Mouse (Mus musculus): ENCODE data around the gene Cactin. TPM values are rescaled to one million over a fixed set of nuclear protein-coding genes. Genes with fewer than 3 reads are reported as not detected.

Gene Cactin
- total RNA-seq, 2 experiments from 2014 or later: 11.0 to 14.5 TPM

GRCm38 (mm10) chr10:81365073-81365472 is 44.2 kb downstream of the Cactin start:
- DNase-seq: no peak

DNA sequence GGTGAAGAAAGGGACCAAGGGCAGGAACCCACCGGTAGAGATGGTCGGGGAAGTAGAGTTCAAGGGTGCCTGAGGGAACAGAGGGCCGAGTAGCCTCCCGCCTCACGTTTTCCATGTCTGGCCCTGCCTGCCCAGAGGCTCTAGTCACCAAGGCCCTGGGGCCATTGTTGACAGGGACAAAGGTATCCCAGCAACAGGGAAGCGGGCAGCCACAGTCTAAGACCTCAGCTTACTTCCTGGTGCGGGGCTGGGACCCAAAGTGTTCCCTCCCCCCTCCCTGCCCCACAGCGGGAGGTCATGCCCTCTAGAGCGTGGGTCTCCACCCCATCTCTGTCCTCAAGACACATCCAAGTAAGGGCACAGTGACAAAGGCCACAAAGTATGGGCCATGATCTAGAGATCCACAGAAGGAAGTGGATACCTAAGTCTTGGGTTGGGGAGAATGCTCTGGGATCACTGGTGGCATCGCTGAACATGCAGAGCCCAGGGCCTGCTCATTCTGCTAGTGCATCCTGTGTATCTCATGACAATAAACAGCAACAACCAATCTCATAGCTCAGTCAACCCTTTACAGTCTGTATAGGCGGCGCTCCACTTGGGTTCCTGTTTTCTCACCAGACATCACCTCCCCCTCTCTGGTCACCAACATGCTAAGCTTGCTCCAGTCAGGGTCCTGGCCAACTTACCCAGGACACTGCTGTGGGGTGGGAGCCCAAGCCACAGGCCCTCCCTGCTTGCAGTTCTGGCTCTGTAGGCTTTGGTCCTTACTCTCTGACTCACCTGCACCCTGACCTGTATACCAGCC is 45.0 kb downstream of the Cactin start, which contains the start of gene 4930404N11Rik:
4930404N11Rik (minus strand) TSS at position 145 of the 805 bp plus-strand sequence.
- no peak for DNase-seq

- DNase-seq: no peak
Observed at GRCm38 (mm10) chr10:81366477-81367206, 45.7 kb downstream of the Cactin start.

DNA sequence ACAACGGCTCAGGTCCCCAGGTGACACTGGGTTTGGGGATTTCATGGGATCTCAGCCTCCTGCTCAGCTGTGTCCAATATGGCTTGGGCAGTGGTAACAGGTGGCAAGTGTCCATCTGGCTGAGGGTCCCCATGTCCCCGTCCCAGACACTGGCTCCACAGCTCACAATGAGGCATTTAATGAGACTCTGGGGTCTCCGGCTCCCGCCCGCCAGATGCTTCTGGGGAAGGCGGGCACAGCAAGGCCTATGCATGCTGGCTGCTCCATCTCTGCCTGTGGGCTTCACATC is 46.2 kb downstream of the Cactin start:
- DNase-seq: no peak

GRCm38 (mm10) chr10:81375322-81375721 is 54.4 kb downstream of the Cactin start:
- no peak for DNase-seq

Small RNAs within 50 kb of the gene (microRNA-seq; reads per million reads assigned to microRNA genes)
- gene Mir3057: 3.8 reads per million in 2 experiments

Other genes starting within 250 kb of the Cactin start
- gene Creb3l3, start 222.2 kb upstream of the Cactin start, total RNA-seq (2021): 1 to 10 TPM in 1 of 2 experiments, under 1 TPM in 1; 0.87 to 2.1 TPM
- gene Map2k2, start 215.2 kb upstream of the Cactin start, total RNA-seq (2021): 100 to 1,000 TPM; 170 to 177 TPM
- 10 to 100 TPM; 29.2 to 35.9 TPM for gene Zbtb7a, start 185.9 kb upstream of the Cactin start, total RNA-seq (2021)
- gene Pias4, start 153.2 kb upstream of the Cactin start, total RNA-seq (2021): 10 to 100 TPM; 10.7 to 13.8 TPM
- 1,000 to 10,000 TPM in 1 of 2 experiments, 100 to 1,000 TPM in 1; 974 to 1,018 TPM for gene Eef2, start 144.5 kb upstream of the Cactin start, total RNA-seq (2021)
- 10 to 100 TPM; 29.8 to 30.4 TPM for gene Dapk3, start 138.1 kb upstream of the Cactin start, total RNA-seq (2021)
- gene 4930442H23Rik, start 137.3 kb upstream of the Cactin start, total RNA-seq (2021): not detected
- gene Nmrk2, start 119.1 kb upstream of the Cactin start, total RNA-seq (2021): 1 to 10 TPM; 1.7 to 1.8 TPM
- gene Atcay, start 90.3 kb upstream of the Cactin start, total RNA-seq (2021): under 1 TPM; 0.40 to 0.43 TPM
- 1 to 10 TPM; 2.1 to 3.5 TPM for gene Zfr2, start 87.9 kb upstream of the Cactin start, total RNA-seq (2021)
- gene Matk, start 68.2 kb upstream of the Cactin start, total RNA-seq (2021): 1 to 10 TPM in 1 of 2 experiments, under 1 TPM in 1; 0.70 to 1.3 TPM
- 100 to 1,000 TPM in 1 of 2 experiments, 10 to 100 TPM in 1; 93.7 to 108 TPM for gene Mrpl54, start 54.2 kb upstream of the Cactin start, total RNA-seq (2021)
- gene Apba3, start 54.1 kb upstream of the Cactin start, total RNA-seq (2021): 10 to 100 TPM; 61.6 to 63.5 TPM
- under 1 TPM; 0.14 to 0.36 TPM for gene Tjp3, start 29.5 kb upstream of the Cactin start, total RNA-seq (2021)
- 10 to 100 TPM; 24.0 to 30.8 TPM for gene Pip5k1c, start 28.1 kb upstream of the Cactin start, total RNA-seq (2021)
- gene Tbxa2r, start 7.6 kb downstream of the Cactin start, total RNA-seq (2021): 1 to 10 TPM; 2.3 to 3.8 TPM
- 1 to 10 TPM in 1 of 2 experiments, under 1 TPM in 1; 0.96 to 1.3 TPM for gene Gipc3, start 22.2 kb downstream of the Cactin start, total RNA-seq (2021)
- 10 to 100 TPM; 26.8 to 41.9 TPM for gene Hmg20b, start 29.4 kb downstream of the Cactin start, total RNA-seq (2021)
- gene Mfsd12, start 36.4 kb downstream of the Cactin start, total RNA-seq (2021): 1 to 10 TPM; 4.5 to 7.5 TPM
- gene 4930404N11Rik, start 44.7 kb downstream of the Cactin start, total RNA-seq (2021): 1 to 10 TPM in 1 of 2 experiments, under 1 TPM in 1; 0.85 to 1.4 TPM
- gene Fzr1, start 57.4 kb downstream of the Cactin start, total RNA-seq (2021): 10 to 100 TPM; 17.6 to 24.1 TPM
- gene Dohh, start 63.3 kb downstream of the Cactin start, total RNA-seq (2021): 10 to 100 TPM; 40.3 to 46.7 TPM
- under 1 TPM; 0.40 to 0.45 TPM for gene Gm48551, start 63.4 kb downstream of the Cactin start, total RNA-seq (2021)
- 1 to 10 TPM in 1 of 2 experiments, under 1 TPM in 1; 0.33 to 2.0 TPM for gene Gm48552, start 67.9 kb downstream of the Cactin start, total RNA-seq (2021)
- under 1 TPM in 1 of 2 experiments, not detected in 1; 0.65 TPM for gene Smim24, start 71.9 kb downstream of the Cactin start, total RNA-seq (2021)
- gene Nfic, start 134.5 kb downstream of the Cactin start, total RNA-seq (2021): 100 to 1,000 TPM; 329 to 332 TPM
- gene Celf5, start 161.6 kb downstream of the Cactin start, total RNA-seq (2021): under 1 TPM; 0.38 to 0.99 TPM
- 10 to 100 TPM; 45.9 to 48.2 TPM for gene Ncln, start 175.3 kb downstream of the Cactin start, total RNA-seq (2021)
- under 1 TPM; 0.56 to 0.61 TPM for gene S1pr4, start 179.0 kb downstream of the Cactin start, total RNA-seq (2021)
- gene Gna15, start 203.1 kb downstream of the Cactin start, total RNA-seq (2021): under 1 TPM; 0.47 to 0.77 TPM
- 10 to 100 TPM; 40.6 to 44.8 TPM for gene Gna11, start 224.1 kb downstream of the Cactin start, total RNA-seq (2021)
- 100 to 1,000 TPM; 614 to 667 TPM for gene Aes, start 238.4 kb downstream of the Cactin start, total RNA-seq (2021)

Data from gastrocnemius, postnatal 10 days (tissue).